Mouse (Mus musculus) C2C12 (cell line): ENCODE measurements at regions not wholly inside any gene's neighbourhood (a gene's known extent, or its start where the extent isn't known, plus 50 kb on each side); places are given as distances from the start of the nearest gene placed in this dataset.

ENCODE experiments used
- CTCF ChIP-seq: IDR thresholded peaks from one replicate; pipeline ENCODE4 v1.5.1; 2011; ENCODE audit not compliant: control insufficient read depth, insufficient read depth, insufficient read length
- USF1 ChIP-seq: IDR thresholded peaks from one replicate; pipeline ENCODE4 v1.6.1; 2011; ENCODE audit warnings: low read depth, mild to moderate bottlenecking, control low read depth, moderate library complexity

GRCm38 (mm10) chr13:41994126-41994525 lies 57.7 kb upstream of the Hivep1 start:
- TF ChIP-seq CTCF (no peak), USF1 (no peak)
